Mouse (Mus musculus) erythroid progenitor cell, adult 5-6 weeks (primary cell): ENCODE results near the gene Kank1. TPM values are rescaled to one million over a fixed set of nuclear protein-coding genes. Genes with fewer than 3 reads are reported as not detected.
A peak's percentile ranks its signal among the peaks of the same experiment; 100 is the strongest.

Experiments used
- ATAC-seq: replicated peaks from 2 replicates; pipeline ENCODE4 v1.8.0; 2016; ENCODE audit warnings: moderate number of reproducible peaks, mild to moderate bottlenecking, moderate TSS enrichment, inconsistent platforms; ENCODE audit not compliant: poor library complexity, low FRiP score, severe bottlenecking
- total RNA-seq, 2 experiments: library from RNA; stranded (forward) in 1 of 2; stranded (reverse) in 1 of 2; fragments of 150-400 nt in 1 of 2; fragments of 186-747, 209-891 nt in 1 of 2; gene quantifications; 2 replicates each; pipeline versions ENCODE4 v1.2.3 to v1.2.4; 2015 to 2017; ENCODE audit warnings: low replicate concordance in 2 of 2

Gene Kank1
- total RNA-seq, 2 experiments from 2014 or later = not detected

- ATAC-seq = no peak
Measured at GRCm38 (mm10) chr19:25306277-25306676, 69.5 kb downstream of the Kank1 start.

DNA sequence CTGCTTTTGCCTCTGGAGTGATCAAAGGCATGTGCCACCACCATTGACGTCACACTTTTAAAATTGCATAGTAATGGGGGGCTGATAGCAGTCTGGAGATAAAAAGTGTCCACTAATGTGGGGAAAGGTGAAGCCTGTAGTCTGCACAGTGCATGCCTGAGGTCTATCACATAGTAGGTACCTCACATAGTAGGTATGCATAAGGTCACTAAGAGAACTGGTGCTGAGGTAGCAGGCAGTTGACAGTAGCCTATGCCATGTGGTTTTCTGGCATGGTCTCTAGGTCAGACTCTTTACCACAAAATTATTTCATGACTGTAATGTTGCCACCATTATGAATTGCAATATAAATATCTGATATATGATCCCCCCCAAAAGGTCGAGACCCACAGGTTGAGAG lies 71.4 kb downstream of the Kank1 start:
- no peak for ATAC-seq

GRCm38 (mm10) chr19:25308763-25309162 lies 72.0 kb downstream of the Kank1 start:
- ATAC-seq = no peak

- ATAC-seq = no peak
Measured at GRCm38 (mm10) chr19:25310989-25311388, 74.2 kb downstream of the Kank1 start.

GRCm38 (mm10) chr19:25311626-25312025 lies 74.9 kb downstream of the Kank1 start:
- no peak for ATAC-seq

DNA sequence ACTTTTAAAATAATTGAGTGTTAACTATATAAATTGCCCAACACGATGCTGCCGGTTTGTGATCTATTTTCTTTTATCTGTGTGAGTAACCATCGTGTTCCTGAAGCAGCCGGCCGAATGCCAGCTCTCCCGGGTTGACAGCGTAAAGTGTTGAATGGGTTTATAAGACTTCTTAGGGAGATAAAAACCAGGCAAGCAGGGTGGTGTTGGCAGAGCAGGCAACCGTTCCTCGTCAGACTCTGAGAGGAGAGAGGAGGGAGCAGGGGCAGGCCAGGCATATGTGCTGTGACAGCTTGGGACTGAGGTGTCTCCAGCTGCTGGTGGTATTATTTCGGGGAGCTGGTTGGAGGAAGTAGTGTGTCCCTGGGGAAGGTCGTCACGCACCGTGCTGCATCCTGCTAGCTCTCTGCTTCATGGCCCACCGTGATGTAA lies 78.7 kb downstream of the Kank1 start:
- no peak for ATAC-seq

DNA sequence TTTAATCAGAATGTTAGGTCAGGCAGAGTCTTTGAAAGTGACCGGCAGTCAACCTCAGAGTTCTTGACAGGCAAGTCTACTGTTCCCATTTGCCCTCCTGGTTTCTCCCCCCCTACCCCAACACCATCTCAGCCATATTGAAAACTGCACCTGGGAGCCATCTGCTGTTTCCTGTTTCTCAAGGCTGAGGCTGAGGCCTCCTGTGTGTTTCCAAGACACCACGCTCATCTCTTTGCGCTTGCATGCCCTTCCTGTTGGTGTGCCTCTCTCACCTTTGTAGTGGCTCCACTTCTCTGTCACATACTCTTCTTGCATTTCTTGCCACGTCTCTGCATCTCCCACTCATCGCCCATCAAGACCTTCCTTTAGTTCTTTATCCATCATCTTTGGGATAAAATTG lies 79.2 kb downstream of the Kank1 start:
- ATAC-seq = no peak

- no peak for ATAC-seq
Measured at GRCm38 (mm10) chr19:25324265-25324664, 87.5 kb downstream of the Kank1 start.

DNA sequence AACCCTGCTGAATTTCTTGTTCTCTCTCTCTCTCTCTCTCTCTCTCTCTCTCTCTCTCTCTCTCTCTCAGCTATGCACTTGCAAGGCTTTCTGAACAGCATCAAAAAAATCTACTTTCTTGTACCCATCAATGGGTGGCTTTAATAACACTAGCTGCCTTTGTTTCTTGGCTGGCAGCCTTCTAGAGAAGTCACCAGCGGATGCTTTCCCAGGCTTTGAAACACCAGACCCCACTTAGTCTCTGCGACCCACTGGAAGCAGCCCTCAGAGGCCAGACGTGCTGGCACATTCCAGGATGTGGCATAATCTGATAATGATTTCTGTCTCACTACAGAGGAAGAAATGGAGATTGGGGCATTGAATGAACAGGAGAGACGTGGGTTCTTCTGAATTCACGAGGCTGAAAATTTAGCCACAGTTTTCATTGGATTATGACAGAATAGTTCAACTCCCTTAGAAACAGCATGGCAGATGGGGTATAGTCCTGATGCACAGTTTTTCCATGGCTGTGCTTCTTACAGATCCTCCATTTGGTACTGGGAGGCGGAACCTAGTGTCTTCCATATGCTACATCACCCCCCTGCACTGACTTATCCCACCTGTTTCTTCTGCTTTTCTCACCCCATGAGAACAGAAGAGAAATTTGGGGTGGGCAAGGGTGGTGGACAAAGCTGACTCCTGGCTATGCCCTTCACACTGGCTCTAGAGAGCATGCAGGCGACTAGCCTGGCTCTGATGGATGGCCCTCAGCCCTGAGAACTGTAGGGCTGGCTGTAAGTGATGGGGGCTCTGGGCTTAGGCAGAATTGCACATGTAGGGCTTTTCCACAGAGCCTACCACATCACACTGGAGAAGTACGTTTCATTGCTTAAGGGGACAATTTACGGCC lies 88.6 kb downstream of the Kank1 start:
- no peak for ATAC-seq

- no peak for ATAC-seq
Measured at GRCm38 (mm10) chr19:25326002-25326300, 89.2 kb downstream of the Kank1 start.

GRCm38 (mm10) chr19:25327633-25328032 lies 90.9 kb downstream of the Kank1 start:
- no peak for ATAC-seq

DNA sequence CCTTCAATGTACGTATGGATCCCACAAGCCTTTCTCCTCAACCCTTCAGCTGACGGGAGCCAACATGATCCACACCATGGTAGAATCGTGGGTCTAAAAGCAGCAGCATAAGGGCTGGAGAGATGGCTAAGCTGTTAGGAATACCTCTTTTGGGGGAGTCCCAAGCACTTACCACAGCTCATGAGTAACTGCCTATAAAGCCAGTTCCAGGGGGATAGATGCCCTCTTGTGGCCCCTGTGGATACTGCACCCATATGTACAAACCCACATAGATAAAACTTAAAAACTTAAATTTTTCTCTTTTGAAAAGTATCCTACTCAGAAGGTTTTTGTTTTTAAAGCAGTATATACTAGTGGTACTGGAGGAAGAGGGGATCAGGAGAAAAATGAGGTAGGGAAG lies 97.6 kb downstream of the Kank1 start:
- 0 out of 2 replicates have a peak, but pooled peaks have one; percentile 59 for ATAC-seq

- no peak for ATAC-seq
Measured at GRCm38 (mm10) chr19:25336731-25337130, 100.0 kb downstream of the Kank1 start.

- ATAC-seq = no peak
Measured at GRCm38 (mm10) chr19:25340630-25341620, 104.2 kb downstream of the Kank1 start.

- no peak for ATAC-seq
Measured at GRCm38 (mm10) chr19:25342026-25342425, 105.3 kb downstream of the Kank1 start.

DNA sequence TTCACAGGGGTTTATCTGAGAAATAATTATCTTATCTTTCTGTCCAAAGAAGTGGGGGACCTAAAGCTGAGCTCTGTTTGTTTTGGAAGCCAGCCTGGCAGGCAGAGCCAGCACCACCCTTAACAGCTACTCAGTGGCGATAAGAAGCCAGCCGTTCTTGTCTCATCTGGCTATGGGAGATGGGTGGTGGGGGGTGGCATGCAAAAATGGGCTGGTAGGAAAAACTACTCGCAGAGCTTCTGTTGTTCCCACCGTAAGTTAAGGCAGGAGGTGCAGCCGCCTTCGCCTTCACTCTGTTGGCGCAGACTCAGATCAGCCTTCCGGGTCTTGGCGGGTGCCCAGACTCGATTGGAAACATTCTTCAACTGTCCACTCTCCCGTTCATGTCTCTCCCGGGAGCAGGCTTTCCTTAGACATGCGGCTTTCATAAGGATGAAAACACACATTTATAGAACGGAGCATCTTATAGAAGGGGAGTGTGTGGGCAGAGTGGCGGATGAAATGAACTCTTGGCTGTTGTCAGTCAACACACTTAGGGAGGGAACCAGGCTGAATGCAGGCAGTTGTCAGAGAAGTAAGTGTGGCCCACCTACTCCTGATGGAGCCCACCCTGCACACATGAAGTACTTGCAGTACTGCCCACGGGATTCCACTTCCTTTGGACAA lies 107.0 kb downstream of the Kank1 start:
- ATAC-seq = no peak

DNA sequence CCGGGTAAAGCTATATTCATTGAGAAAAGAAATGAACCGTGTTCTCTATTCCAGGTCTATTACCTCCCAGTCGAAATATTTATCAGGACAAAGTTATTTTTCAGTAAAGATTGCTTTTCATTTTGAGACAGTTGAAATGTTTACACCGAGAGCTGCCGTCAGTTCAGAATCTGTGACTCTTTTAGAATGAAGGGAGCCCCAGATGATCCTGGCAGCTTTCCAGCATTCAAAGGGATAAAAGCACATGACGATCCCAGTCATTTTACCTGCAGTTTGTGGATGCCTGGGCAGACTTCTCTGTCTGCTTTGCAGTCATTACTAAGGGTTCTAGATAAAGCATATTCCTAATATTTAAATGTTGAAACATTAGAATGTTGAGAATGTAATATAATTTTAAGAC lies 107.6 kb downstream of the Kank1 start:
- no peak for ATAC-seq

GRCm38 (mm10) chr19:25345972-25346371 lies 109.2 kb downstream of the Kank1 start:
- ATAC-seq = no peak

GRCm38 (mm10) chr19:25347515-25347914 lies 110.7 kb downstream of the Kank1 start:
- no peak for ATAC-seq

DNA sequence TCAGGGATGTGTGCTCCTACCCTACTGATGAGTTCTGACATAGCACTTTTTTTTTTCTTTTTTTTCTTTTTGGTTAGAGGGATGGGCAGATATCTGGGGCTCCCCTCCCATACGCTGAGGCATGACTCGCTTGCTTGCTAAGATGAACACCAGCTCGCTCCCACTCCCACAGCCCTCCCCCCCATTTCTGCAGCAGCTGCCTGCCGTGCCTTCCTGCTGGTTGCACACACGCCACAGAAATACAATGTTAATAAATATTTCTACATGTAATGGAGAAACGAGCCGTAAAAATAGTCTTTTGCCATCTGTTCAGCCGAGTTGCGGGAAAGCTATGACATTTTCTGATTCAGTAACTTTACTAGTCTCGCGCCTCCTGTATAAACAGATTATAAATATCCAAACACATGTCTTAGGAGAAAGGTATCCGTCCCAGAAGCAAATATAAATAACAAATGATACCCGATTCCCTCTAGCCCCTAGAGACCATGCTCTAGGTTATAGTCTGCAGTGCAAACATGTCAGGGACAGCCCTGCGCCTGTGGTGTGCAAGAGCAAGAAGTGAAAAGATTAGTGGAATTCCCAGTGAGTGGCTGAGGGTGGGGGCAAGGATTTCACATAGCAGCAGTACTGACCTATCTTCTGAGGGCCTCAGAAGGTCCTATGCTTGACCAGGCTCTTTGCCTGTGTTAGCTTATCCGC lies 114.6 kb downstream of the Kank1 start:
- ATAC-seq = no peak
